Mouse (Mus musculus) heart, adult 2 months (tissue): ENCODE measurements around the gene Snta1. TPM values are rescaled to one million over a fixed set of nuclear protein-coding genes. Genes with fewer than 3 reads are reported as not detected.

Experiments
- DNase-seq, 2 experiments: peaks; one replicate each; pipeline ENCODE4 v3.0.0; 2021
- H3K27ac ChIP-seq: fragments of 200-600 bp; 2 replicates; pipeline ENCODE4 v1.8.1; 2022
- H3K27me3 ChIP-seq: fragments of 200-500 bp; 2 replicates; pipeline ENCODE4 v1.6.1; 2012; ENCODE audit warnings: mild to moderate bottlenecking, low read length, inconsistent platforms, mixed read lengths; ENCODE audit not compliant: control insufficient read depth, insufficient read depth
- H3K36me3 ChIP-seq: fragments of 200-500 bp; 2 replicates; pipeline ENCODE4 v1.6.1; 2012; ENCODE audit warnings: low read length, inconsistent platforms; ENCODE audit not compliant: control insufficient read depth, insufficient read depth
- H3K4me1 ChIP-seq: fragments of 200-500 bp; 2 replicates; pipeline ENCODE4 v1.6.1; 2011; ENCODE audit warnings: low read length; ENCODE audit not compliant: control insufficient read depth, insufficient read depth
- H3K4me3 ChIP-seq: fragments of 200-600 bp; 2 replicates; pipeline ENCODE4 v1.8.1; 2022
- H3K79me2 ChIP-seq: fragments of 200-500 bp; replicated peaks from 2 replicates; pipeline ENCODE4 v1.6.1; 2012; ENCODE audit warnings: mild to moderate bottlenecking, inconsistent platforms, low read length, moderate library complexity, mixed read lengths; ENCODE audit not compliant: control insufficient read depth, insufficient read depth
- H3K9ac ChIP-seq: fragments of 200-500 bp; 2 replicates; pipeline ENCODE4 v1.6.1; 2012; ENCODE audit warnings: low read depth, mild to moderate bottlenecking, control low read depth, inconsistent platforms, low read length, mixed read lengths
- CTCF ChIP-seq: fragments of 200-600 bp; IDR thresholded peaks from 2 replicates; pipeline ENCODE4 v1.8.1; 2022; ENCODE audit warnings: antibody characterized with exemption, mild to moderate bottlenecking, moderate library complexity
- EP300 ChIP-seq: fragments of 200-500 bp; IDR thresholded peaks from 2 replicates; pipeline ENCODE4 v1.6.1; 2011; ENCODE audit warnings: low read depth, low read length, control low read depth; ENCODE audit not compliant: insufficient read depth
- POLR2A ChIP-seq: fragments of 200-500 bp; IDR thresholded peaks from 2 replicates; pipeline ENCODE4 v1.6.1; 2011; ENCODE audit warnings: mild to moderate bottlenecking, low read depth, low read length, control low read depth; ENCODE audit not compliant: insufficient read depth
- WGBS: fragments of 180-500 bp; shearing (Covaris S2); methylation state at CpG from one replicate; pipeline ENCODE4 v1.1.7; 2018; 5-methylcytosine and 5-hydroxymethylcytosine counted together
- intact Hi-C: fragments of 180-260 bp; cut with DNase I; formaldehyde crosslinking; loops from one replicate; pipeline ENCODE4 v1.15.1; 2025
- polyA plus RNA-seq: library from polyadenylated mRNA; depleted of rRNA; stranded (reverse); fragments of >200 nt; gene quantifications from 2 replicates; pipeline ENCODE4 v1.2.3, GENCODE M21; 2012; rRNA removed
- total RNA-seq, 2 experiments: library from RNA; stranded (reverse); gene quantifications; 2 replicates each; pipeline ENCODE4 v1.2.3; 2021

Snta1 gene
- total and polyA plus RNA-seq, 3 experiments: 64.8 to 95.0 (median 73.6) TPM

DNA sequence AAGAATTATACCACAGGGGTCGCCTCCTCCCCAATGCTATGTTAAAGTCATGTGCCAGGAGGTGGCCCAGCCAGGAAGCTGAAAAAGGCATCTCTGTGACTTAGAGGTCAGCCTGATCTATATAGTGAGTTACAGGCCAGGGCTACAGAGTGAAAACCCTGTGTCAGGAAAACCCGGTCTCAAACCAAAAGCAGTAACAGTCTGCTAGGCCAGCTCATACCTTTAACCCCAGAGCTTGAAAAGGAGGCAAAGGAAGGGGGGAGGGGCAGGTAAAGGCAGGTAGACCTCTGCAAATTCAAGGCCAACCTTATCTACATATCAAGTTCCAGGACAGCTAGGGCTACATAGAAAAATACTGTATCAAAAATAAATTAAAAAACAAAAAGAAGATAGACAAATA, 68.5 kb downstream of the Snta1 start:
- H3K27ac ChIP-seq: no peak overlapping the region
- intact Hi-C loops: no loop called here
- no peaks in the 10 kb centered on the region for H3K27me3 ChIP-seq
- TF ChIP-seq POLR2A: no peak
- TF ChIP-seq EP300: no peak
- TF ChIP-seq CTCF: no peak
- no peaks in the 10 kb centered on the region for H3K79me2 ChIP-seq
- H3K4me3 ChIP-seq: no peak overlapping the region
- H3K36me3 ChIP-seq: no peaks in the 10 kb centered on the region; the same call in 1 of the 2 replicates
- WGBS: 76% methylated on average over 2 of the region's 2 CpGs
- DNase-seq: no peak
- H3K4me1 ChIP-seq: no peaks in the 10 kb centered on the region
- H3K9ac ChIP-seq: no peak overlapping the region

DNA sequence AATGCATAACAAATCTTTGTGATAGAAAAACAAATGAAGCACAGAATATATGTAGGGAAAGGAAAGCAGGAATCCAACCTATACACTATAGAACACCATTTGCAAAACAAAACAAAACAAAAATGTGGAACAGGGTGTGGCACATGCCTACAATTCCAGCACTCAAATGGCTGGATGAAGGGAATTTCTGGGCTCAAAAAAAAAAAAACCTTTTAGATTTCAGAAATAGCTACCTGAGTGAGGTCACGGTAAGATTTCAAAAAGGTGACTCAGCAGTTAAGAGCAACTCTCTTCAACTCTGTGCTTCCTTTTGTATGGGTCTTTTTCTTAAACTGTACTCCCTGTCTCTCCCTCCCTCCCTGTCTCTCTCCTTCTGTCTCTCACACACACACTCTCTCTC, 69.7 kb downstream of the Snta1 start:
- WGBS: 66% methylated on average over 1 of the region's 1 CpGs
- Histone ChIP-seq H3K4me3 (no peak overlapping the region), H3K79me2 (no peaks in the 10 kb centered on the region), H3K9ac (no peak overlapping the region), H3K27ac (no peak overlapping the region), H3K27me3 (no peaks in the 10 kb centered on the region), H3K4me1 (no peaks in the 10 kb centered on the region), H3K36me3 (no peaks in the 10 kb centered on the region; the same call in 1 of the 2 replicates)
- intact Hi-C loops: no loop called here
- TF ChIP-seq EP300: no peak
- TF ChIP-seq CTCF: no peak
- no peak for TF ChIP-seq POLR2A
- no peak for DNase-seq

DNA sequence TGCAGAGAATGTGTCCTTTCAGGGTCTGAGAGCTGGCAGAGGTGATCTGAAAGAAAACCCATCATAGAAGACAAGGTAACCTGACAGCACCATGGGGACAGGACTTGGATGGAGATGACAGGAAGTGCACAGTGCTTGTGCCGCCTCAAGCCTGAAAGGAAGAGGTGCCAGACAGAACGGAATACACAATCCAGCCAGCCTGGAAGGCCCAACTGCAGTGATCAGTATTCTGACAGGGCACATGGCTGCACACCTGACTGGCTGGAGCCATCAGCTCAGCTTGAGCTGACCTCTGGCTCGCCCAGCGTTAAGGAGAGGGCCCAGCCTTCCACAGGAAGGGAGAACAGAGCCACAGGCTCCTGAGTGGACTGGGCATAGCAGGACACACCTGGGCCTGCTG, 72.3 kb downstream of the Snta1 start:
- Histone ChIP-seq H3K27ac (no peak overlapping the region), H3K9ac (no peak overlapping the region), H3K79me2 (no peaks in the 10 kb centered on the region), H3K36me3 (no peaks in the 10 kb centered on the region; the same call in 1 of the 2 replicates), H3K4me1 (no peaks in the 10 kb centered on the region), H3K27me3 (no peaks in the 10 kb centered on the region), H3K4me3 (no peak overlapping the region)
- WGBS: 78% methylated on average over 4 of the region's 4 CpGs
- intact Hi-C loops: no loop called here
- TF ChIP-seq EP300 (no peak), POLR2A (no peak), CTCF (no peak)
- no peak for DNase-seq

- no peak overlapping the region for H3K27ac ChIP-seq
- no peaks in the 10 kb centered on the region for H3K79me2 ChIP-seq
- H3K27me3 ChIP-seq: no peaks in the 10 kb centered on the region
- no peak for DNase-seq
- no peak overlapping the region for H3K9ac ChIP-seq
- no peaks in the 10 kb centered on the region for H3K36me3 ChIP-seq
- TF ChIP-seq POLR2A: no peak
- no peak for TF ChIP-seq CTCF
- TF ChIP-seq EP300: no peak
- 75% methylated on average over 3 of the region's 3 CpGs for WGBS
- H3K4me3 ChIP-seq: no peak overlapping the region
- H3K4me1 ChIP-seq: no peaks in the 10 kb centered on the region
- intact Hi-C loops: no loop called here
Observed at GRCm38 (mm10) chr2:154326852-154327251, 81.0 kb downstream of the Snta1 start.

Other genes starting within 250 kb of the Snta1 start
- gene Bpifa5, start 245.5 kb downstream of the Snta1 start, total RNA-seq: not detected
- not detected in 2 replicates for gene Bpifa5, start 245.5 kb downstream of the Snta1 start, polyA plus RNA-seq
- under 1 TPM in 1 of 2 experiments, not detected in 1; 0.14 TPM for gene Bpifb1, start 217.3 kb downstream of the Snta1 start, total RNA-seq
- 65.7 TPM in 1 of 2 replicates, not detected in the other for gene Bpifb1, start 217.3 kb downstream of the Snta1 start, polyA plus RNA-seq
- not detected for gene Bpifb5, start 184.4 kb downstream of the Snta1 start, total RNA-seq
- 0.08 TPM in 1 of 2 replicates, not detected in the other for gene Bpifb5, start 184.4 kb downstream of the Snta1 start, polyA plus RNA-seq
- gene Bpifb9a, start 150.2 kb downstream of the Snta1 start, total RNA-seq: not detected
- not detected in 2 replicates for gene Bpifb9a, start 150.2 kb downstream of the Snta1 start, polyA plus RNA-seq
- gene Bpifb9b, start 100.9 kb downstream of the Snta1 start, total RNA-seq: not detected
- not detected in 2 replicates for gene Bpifb9b, start 100.9 kb downstream of the Snta1 start, polyA plus RNA-seq
- 10 to 100 TPM; 20.1 to 20.2 TPM for gene Cdk5rap1, start 35.1 kb downstream of the Snta1 start, total RNA-seq
- gene Cdk5rap1, start 35.1 kb downstream of the Snta1 start, polyA plus RNA-seq: 10.5 and 21.1 TPM in 2 replicates
- gene Cbfa2t2, start 28.4 kb upstream of the Snta1 start, total RNA-seq: 10 to 100 TPM; 15.6 to 17.3 TPM
- gene Cbfa2t2, start 28.4 kb upstream of the Snta1 start, polyA plus RNA-seq: 7.8 and 14.4 TPM in 2 replicates
- gene 1700003F12Rik, start 139.0 kb upstream of the Snta1 start, total RNA-seq: not detected
- gene 1700003F12Rik, start 139.0 kb upstream of the Snta1 start, polyA plus RNA-seq: 0.39 TPM in 1 of 2 replicates, not detected in the other
- gene Actl10, start 143.7 kb upstream of the Snta1 start, total RNA-seq: not detected
- gene Actl10, start 143.7 kb upstream of the Snta1 start, polyA plus RNA-seq: not detected in 2 replicates
- under 1 TPM; 0.20 to 0.23 TPM for gene Necab3, start 150.8 kb upstream of the Snta1 start, total RNA-seq
- 0.90 and 1.7 TPM in 2 replicates for gene Necab3, start 150.8 kb upstream of the Snta1 start, polyA plus RNA-seq
- gene E2f1, start 161.8 kb upstream of the Snta1 start, total RNA-seq: under 1 TPM; 0.39 to 0.70 TPM
- 1.1 and 1.2 TPM in 2 replicates for gene E2f1, start 161.8 kb upstream of the Snta1 start, polyA plus RNA-seq
- gene Pxmp4, start 195.6 kb upstream of the Snta1 start, total RNA-seq: 10 to 100 TPM; 20.9 to 21.5 TPM
- gene Pxmp4, start 195.6 kb upstream of the Snta1 start, polyA plus RNA-seq: 47.2 and 49.9 TPM in 2 replicates
- 1 to 10 TPM; 2.7 to 3.1 TPM for gene Zfp341, start 205.2 kb upstream of the Snta1 start, total RNA-seq
- gene Zfp341, start 205.2 kb upstream of the Snta1 start, polyA plus RNA-seq: 4.0 and 4.9 TPM in 2 replicates
- gene 4930519P11Rik, start 205.3 kb upstream of the Snta1 start, total RNA-seq: not detected
- 0.57 TPM in 1 of 2 replicates, not detected in the other for gene 4930519P11Rik, start 205.3 kb upstream of the Snta1 start, polyA plus RNA-seq
- gene Chmp4b, start 243.6 kb upstream of the Snta1 start, total RNA-seq: 100 to 1,000 TPM; 106 to 124 TPM
- 64.4 and 89.4 TPM in 2 replicates for gene Chmp4b, start 243.6 kb upstream of the Snta1 start, polyA plus RNA-seq